Mouse (Mus musculus) limb, embryonic 13.5 days (tissue): ENCODE data around the gene Gm11564. TPM values are rescaled to one million over a fixed set of nuclear protein-coding genes. Genes with fewer than 3 reads are reported as not detected.
"Not testable (repeated sequence)": the region's sequence is repeated elsewhere in the genome, so short reads cannot be mapped to it uniquely, and the experiment has no call there.

Experiments used
- ATAC-seq: fragments of 200-750 bp; cut with Nextera tagmentation; 2 replicates; pipeline ENCODE4 v1.8.0; 2017; ENCODE audit warnings: low read depth, moderate number of reproducible peaks, moderate TSS enrichment; ENCODE audit not compliant: low FRiP score
- H3K27ac ChIP-seq: fragments of 300-500 bp; sonication (generic); 2 replicates; pipeline ENCODE4 v1.5.1; 2015; ENCODE audit warnings: inconsistent platforms, mild to moderate bottlenecking, moderate library complexity
- H3K27me3 ChIP-seq: fragments of 300-500 bp; sonication (generic); 2 replicates; pipeline ENCODE4 v1.6.1; 2015; ENCODE audit warnings: mild to moderate bottlenecking, inconsistent platforms
- H3K36me3 ChIP-seq: fragments of 300-500 bp; sonication (generic); 2 replicates; pipeline ENCODE4 v1.6.1; 2015; ENCODE audit warnings: inconsistent platforms, mild to moderate bottlenecking, moderate library complexity
- H3K4me1 ChIP-seq: fragments of 300-500 bp; sonication (generic); 2 replicates; pipeline ENCODE4 v1.6.1; 2015; ENCODE audit warnings: inconsistent platforms
- H3K4me2 ChIP-seq: fragments of 300-500 bp; sonication (generic); replicated peaks from 2 replicates; pipeline ENCODE4 v1.6.1; 2015; ENCODE audit warnings: inconsistent platforms, mild to moderate bottlenecking, moderate library complexity
- H3K4me3 ChIP-seq: fragments of 300-500 bp; sonication (generic); 2 replicates; pipeline ENCODE4 v1.5.1; 2015; ENCODE audit warnings: moderate library complexity, mild to moderate bottlenecking, inconsistent platforms
- H3K9ac ChIP-seq: fragments of 300-500 bp; sonication (generic); 2 replicates; pipeline ENCODE4 v1.6.1; 2015; ENCODE audit warnings: mild to moderate bottlenecking, inconsistent platforms
- H3K9me3 ChIP-seq: fragments of 300-500 bp; sonication (generic); 2 replicates; pipeline ENCODE4 v1.6.1; 2016; ENCODE audit warnings: inconsistent platforms
- WGBS: fragments of 180-500 bp; shearing (Covaris S2); methylation state at CpG from one replicate; pipeline ENCODE4 v1.1.7; 2015; 5-methylcytosine and 5-hydroxymethylcytosine counted together
- polyA plus RNA-seq: library from polyadenylated mRNA; unstranded; fragments of >200 nt; fragmentation: Nextera tagmentation; extraction: Ambion mirVana; gene quantifications from 2 replicates; pipeline ENCODE4 v1.2.1, GENCODE M21; 2015

Gene Gm11564
- polyA plus RNA-seq, 1 experiment from 2014 or later, result not detected

- ATAC-seq, H3K36me3 ChIP-seq, H3K27me3 ChIP-seq, H3K4me2 ChIP-seq, H3K27ac ChIP-seq, H3K9ac ChIP-seq, H3K4me3 ChIP-seq, H3K4me1 ChIP-seq, H3K9me3 ChIP-seq: not testable (repeated sequence)
These were observed 30.6 kb downstream of the Gm11564 start, which contains the start of gene Krtap4-9 for GRCm38 (mm10) chr11:99784900-99785299. TSS of gene Krtap4-9 (plus strand) at chr11:99785200.

- WGBS, result 93% methylated on average over 2 of the region's 2 CpGs
- H3K36me3 ChIP-seq, result no peaks in the 10 kb centered on the region
These were observed 34.9 kb downstream of the Gm11564 start, which contains the start of gene Krtap4-8 for GRCm38 (mm10) chr11:99780604-99781003. TSS of gene Krtap4-8 (minus strand) at chr11:99780704.

GRCm38 (mm10) chr11:99778401-99778800, 37.1 kb downstream of the Gm11564 start:
- Histone ChIP-seq H3K9ac (no peak overlapping the region), H3K4me3 (no peak overlapping the region), H3K9me3 (no peaks in the 10 kb centered on the region), H3K27me3 (peaks cover 3% of the 10 kb centered on the region; the same call in 1 of the 2 replicates), H3K27ac (no peak overlapping the region), H3K36me3 (no peaks in the 10 kb centered on the region), H3K4me1 (no peaks in the 10 kb centered on the region), H3K4me2 (no peak overlapping the region)
- WGBS, result 63% methylated on average over 7 of the region's 7 CpGs
- ATAC-seq, result no peak

More at GRCm38 (mm10) chr11:99780604-99781003, 34.9 kb downstream of the Gm11564 start, which contains the start of gene Krtap4-8:
- Histone ChIP-seq H3K4me2 (no peak within 1 kb of the TSS), H3K4me3 (no peak within 1 kb of the TSS), H3K9ac (no peak within 1 kb of the TSS), H3K27me3 (peaks cover 3% of the 10 kb centered on the region; the same call in 1 of the 2 replicates), H3K27ac (no peak within 1 kb of the TSS), H3K9me3 (no peaks in the 10 kb centered on the region), H3K4me1 (no peaks in the 10 kb centered on the region)
- ATAC-seq, result no peak

- H3K27ac ChIP-seq, H3K4me2 ChIP-seq, H3K4me3 ChIP-seq, H3K36me3 ChIP-seq, H3K27me3 ChIP-seq, ATAC-seq, H3K9me3 ChIP-seq, H3K4me1 ChIP-seq, H3K9ac ChIP-seq: not testable (repeated sequence)
These were observed 42.7 kb downstream of the Gm11564 start, which contains the start of gene Gm11595 for GRCm38 (mm10) chr11:99772813-99773212. TSS of gene Gm11595 (minus strand) at chr11:99772913.

GRCm38 (mm10) chr11:99768410-99768809, 47.1 kb downstream of the Gm11564 start:
- no peaks in the 10 kb centered on the region for H3K36me3 ChIP-seq
- H3K9me3 ChIP-seq, result no peaks in the 10 kb centered on the region
- 76% methylated on average over 2 of the region's 2 CpGs for WGBS
- H3K27me3 ChIP-seq, result no peaks in the 10 kb centered on the region
- no peak for ATAC-seq
- no peak overlapping the region for H3K4me3 ChIP-seq
- no peak overlapping the region for H3K27ac ChIP-seq
- H3K4me1 ChIP-seq, result no peaks in the 10 kb centered on the region
- H3K4me2 ChIP-seq, result no peak overlapping the region
- H3K9ac ChIP-seq, result no peak overlapping the region

Other genes with a start within 250 kb of the Gm11564 start
- not detected in 2 replicates for gene Krtap3-1, start 249.0 kb downstream of the Gm11564 start, polyA plus RNA-seq
- gene Krtap1-5, start 234.7 kb downstream of the Gm11564 start, polyA plus RNA-seq, result not detected in 2 replicates
- gene Krtap1-4, start 232.0 kb downstream of the Gm11564 start, polyA plus RNA-seq, result not detected in 2 replicates
- gene Krtap1-3, start 224.3 kb downstream of the Gm11564 start, polyA plus RNA-seq, result not detected in 2 replicates
- gene Krtap9-3, start 217.6 kb downstream of the Gm11564 start, polyA plus RNA-seq, result not detected in 2 replicates
- not detected in 2 replicates for gene Gm11938, start 212.4 kb downstream of the Gm11564 start, polyA plus RNA-seq
- gene Gm11937, start 205.5 kb downstream of the Gm11564 start, polyA plus RNA-seq, result not detected in 2 replicates
- gene Krtap2-4, start 200.8 kb downstream of the Gm11564 start, polyA plus RNA-seq, result not detected in 2 replicates
- not detected in 2 replicates for gene Gm11562, start 195.2 kb downstream of the Gm11564 start, polyA plus RNA-seq
- not detected in 2 replicates for gene Krtap4-1, start 187.4 kb downstream of the Gm11564 start, polyA plus RNA-seq
- gene Krtap4-2, start 180.6 kb downstream of the Gm11564 start, polyA plus RNA-seq, result not detected in 2 replicates
- gene Krtap4-7, start 171.6 kb downstream of the Gm11564 start, polyA plus RNA-seq, result not detected in 2 replicates
- gene Gm11555, start 165.4 kb downstream of the Gm11564 start, polyA plus RNA-seq, result not detected in 2 replicates
- gene Gm11563, start 156.7 kb downstream of the Gm11564 start, polyA plus RNA-seq, result not detected in 2 replicates
- not detected in 2 replicates for gene Krtap4-6, start 149.7 kb downstream of the Gm11564 start, polyA plus RNA-seq
- gene Gm14190, start 124.9 kb downstream of the Gm11564 start, polyA plus RNA-seq, result not detected in 2 replicates
- not detected in 2 replicates for gene Gm14180, start 81.4 kb downstream of the Gm11564 start, polyA plus RNA-seq
- not detected in 2 replicates for gene Gm11595, start 42.8 kb downstream of the Gm11564 start, polyA plus RNA-seq
- not detected in 2 replicates for gene Krtap4-8, start 35.0 kb downstream of the Gm11564 start, polyA plus RNA-seq
- not detected in 2 replicates for gene Krtap4-9, start 30.5 kb downstream of the Gm11564 start, polyA plus RNA-seq
- gene Gm11596, start 22.2 kb downstream of the Gm11564 start, polyA plus RNA-seq, result not detected in 2 replicates
- gene Gm11569, start 16.7 kb downstream of the Gm11564 start, polyA plus RNA-seq, result not detected in 2 replicates
- gene Gm11554, start 11.2 kb downstream of the Gm11564 start, polyA plus RNA-seq, result not detected in 2 replicates
- gene Krtap4-13, start 5.8 kb downstream of the Gm11564 start, polyA plus RNA-seq, result not detected in 2 replicates
- not detected in 2 replicates for gene 2300003K06Rik, start 22.4 kb upstream of the Gm11564 start, polyA plus RNA-seq
- gene Krtap4-16, start 35.9 kb upstream of the Gm11564 start, polyA plus RNA-seq, result not detected in 2 replicates
- gene Gm11568, start 42.3 kb upstream of the Gm11564 start, polyA plus RNA-seq, result not detected in 2 replicates
- not detected in 2 replicates for gene Gm11559, start 48.8 kb upstream of the Gm11564 start, polyA plus RNA-seq
- gene Krtap9-1, start 57.7 kb upstream of the Gm11564 start, polyA plus RNA-seq, result not detected in 2 replicates
- gene Gm11567, start 63.5 kb upstream of the Gm11564 start, polyA plus RNA-seq, result not detected in 2 replicates
- gene Krtap31-1, start 92.3 kb upstream of the Gm11564 start, polyA plus RNA-seq, result not detected in 2 replicates
- gene Gm11565, start 99.1 kb upstream of the Gm11564 start, polyA plus RNA-seq, result not detected in 2 replicates
- gene Krtap31-2, start 120.6 kb upstream of the Gm11564 start, polyA plus RNA-seq, result not detected in 2 replicates
- not detected in 2 replicates for gene Krtap9-5, start 132.8 kb upstream of the Gm11564 start, polyA plus RNA-seq
- not detected in 2 replicates for gene Krtap29-1, start 163.4 kb upstream of the Gm11564 start, polyA plus RNA-seq
- not detected in 2 replicates for gene Krtap16-1, start 170.9 kb upstream of the Gm11564 start, polyA plus RNA-seq
- gene Krtap17-1, start 178.3 kb upstream of the Gm11564 start, polyA plus RNA-seq, result 0.52 and 0.66 TPM in 2 replicates
- gene Krt33a, start 200.5 kb upstream of the Gm11564 start, polyA plus RNA-seq, result not detected in 2 replicates
- gene Krt33b, start 214.2 kb upstream of the Gm11564 start, polyA plus RNA-seq, result 0.38 and 0.43 TPM in 2 replicates
- gene Krt34, start 225.9 kb upstream of the Gm11564 start, polyA plus RNA-seq, result not detected in 2 replicates
- gene Krt31, start 234.9 kb upstream of the Gm11564 start, polyA plus RNA-seq, result 0.11 TPM in 1 of 2 replicates, not detected in the other